Mouse (Mus musculus): ENCODE results near the gene Psg29.

DNA sequence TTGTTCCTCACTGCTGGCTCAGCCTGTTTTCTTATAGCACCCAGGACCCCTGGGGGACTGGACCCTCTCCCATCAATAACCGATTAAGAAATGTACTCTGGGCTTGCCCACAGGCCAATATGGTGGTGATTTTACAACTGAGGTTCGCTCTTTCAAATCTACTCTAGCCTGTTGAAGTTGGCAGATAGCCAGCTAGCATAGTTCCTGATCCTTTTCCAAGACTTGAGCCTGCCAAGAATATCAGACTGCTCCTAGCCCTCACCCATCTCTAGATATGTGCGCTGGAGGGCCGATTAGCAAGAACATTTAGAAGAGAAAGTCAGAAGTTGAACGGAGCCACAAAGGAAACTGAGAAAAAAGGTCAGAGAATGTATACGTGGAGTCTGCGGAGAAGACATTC, 44.3 kb upstream of the Psg29 start:
- TF ChIP-seq CTCF (IDR thresholded peaks at IDR 0.05; ENCODE audit: control insufficient read depth, insufficient read depth, low read length), result no peak
- TF ChIP-seq POLR2A (IDR thresholded peaks at IDR 0.05; ENCODE audit: borderline replicate concordance, control insufficient read depth, low read depth, low read length), result no peak

Measured in bone marrow, adult 2 months (tissue).